Mouse (Mus musculus) megakaryocyte, embryonic 14.5 days (primary cell): Measurements from ENCODE around the gene Nfat5. TPM values are rescaled to one million over a fixed set of nuclear protein-coding genes. Genes with fewer than 3 reads are reported as not detected.

ENCODE experiments used
- H3K27me3 ChIP-seq: replicated peaks from 2 replicates; pipeline ENCODE3; 2012; ENCODE audit warnings: inconsistent platforms
- H3K36me3 ChIP-seq: replicated peaks from 2 replicates; pipeline ENCODE3; 2012; ENCODE audit warnings: low read length, inconsistent platforms, mixed read lengths
- H3K4me1 ChIP-seq: 2 replicates; pipeline ENCODE4 v1.6.1; 2012; ENCODE audit warnings: inconsistent platforms
- H3K4me3 ChIP-seq: replicated peaks from 2 replicates; pipeline ENCODE3; 2012; ENCODE audit warnings: moderate library complexity, mild to moderate bottlenecking, inconsistent platforms
- H3K9me3 ChIP-seq: 2 replicates; pipeline ENCODE4 v1.6.1; 2012; ENCODE audit warnings: inconsistent platforms
- FLI1 ChIP-seq: IDR thresholded peaks from 2 replicates; pipeline ENCODE4 v1.6.1; 2012; ENCODE audit warnings: low read length, inconsistent platforms, mixed read lengths
- GATA1 ChIP-seq: IDR thresholded peaks from 3 replicates; pipeline ENCODE4 v1.6.1; 2012; ENCODE audit warnings: mixed read lengths, low read length, inconsistent platforms, borderline replicate concordance
- polyA plus RNA-seq: library from polyadenylated mRNA; stranded (reverse); fragments of >175 nt; gene quantifications from 2 replicates; pipeline ENCODE4 v1.2.3, GENCODE M21; 2012; ENCODE audit warnings: low replicate concordance; ENCODE audit not compliant: insufficient read depth

The Nfat5 gene
- polyA plus RNA-seq, 1 experiment, result 0.41 TPM

DNA sequence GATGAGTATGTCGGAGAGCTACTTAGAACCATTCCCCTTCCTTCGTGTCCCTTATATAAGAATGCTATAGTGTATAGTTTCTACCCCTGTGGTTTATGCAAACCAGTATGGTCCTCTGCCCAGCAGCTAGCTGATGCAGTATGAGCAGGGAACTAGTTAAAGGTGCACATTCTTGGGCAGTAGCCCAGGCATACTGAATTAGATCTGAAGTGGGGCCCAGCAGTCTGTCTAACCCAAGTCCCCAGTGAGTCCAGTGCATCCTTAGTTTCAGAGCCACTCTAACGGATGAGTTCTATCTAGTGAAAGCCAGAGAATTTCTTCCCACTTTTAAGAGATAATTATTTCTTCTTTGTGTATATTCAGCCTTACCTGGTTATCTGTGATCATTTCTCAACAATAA lies 84.1 kb downstream of the Nfat5 start:
- Histone ChIP-seq H3K4me3 (no peak overlapping the region), H3K9me3 (0 out of 2 replicates have a peak, but pooled peaks cover 6% of the 10 kb centered on the region), H3K4me1 (peaks cover 20% of the 10 kb centered on the region), H3K27me3 (no peaks in the 10 kb centered on the region), H3K36me3 (peaks cover 71% of the 10 kb centered on the region)
- no peak for TF ChIP-seq GATA1
- no peak for TF ChIP-seq FLI1

DNA sequence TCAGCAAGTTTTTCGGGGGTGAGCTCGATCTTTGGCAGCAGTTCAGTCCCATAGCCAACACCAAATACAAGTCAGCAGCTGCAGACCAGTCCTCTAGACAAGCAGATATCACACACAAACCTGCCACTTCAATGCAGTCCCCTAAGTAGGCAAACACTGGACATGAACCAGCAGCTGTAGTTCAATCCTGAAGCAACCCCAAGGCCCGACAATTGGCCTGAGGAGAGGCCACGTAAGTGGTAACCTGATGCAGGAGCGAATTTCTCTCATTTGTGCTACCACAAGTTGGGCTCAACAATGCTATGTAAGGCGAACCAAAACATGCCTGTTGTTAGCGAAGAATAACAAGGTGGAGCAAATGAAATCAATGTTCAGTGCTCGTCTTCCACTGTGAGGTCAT lies 87.5 kb downstream of the Nfat5 start:
- Histone ChIP-seq H3K4me3 (no peak overlapping the region), H3K36me3 (peaks cover 49% of the 10 kb centered on the region), H3K27me3 (peaks cover 4% of the 10 kb centered on the region), H3K4me1 (peaks cover 17% of the 10 kb centered on the region), H3K9me3 (0 out of 2 replicates have a peak, but pooled peaks cover 6% of the 10 kb centered on the region)
- TF ChIP-seq FLI1 (no peak), GATA1 (no peak)

DNA sequence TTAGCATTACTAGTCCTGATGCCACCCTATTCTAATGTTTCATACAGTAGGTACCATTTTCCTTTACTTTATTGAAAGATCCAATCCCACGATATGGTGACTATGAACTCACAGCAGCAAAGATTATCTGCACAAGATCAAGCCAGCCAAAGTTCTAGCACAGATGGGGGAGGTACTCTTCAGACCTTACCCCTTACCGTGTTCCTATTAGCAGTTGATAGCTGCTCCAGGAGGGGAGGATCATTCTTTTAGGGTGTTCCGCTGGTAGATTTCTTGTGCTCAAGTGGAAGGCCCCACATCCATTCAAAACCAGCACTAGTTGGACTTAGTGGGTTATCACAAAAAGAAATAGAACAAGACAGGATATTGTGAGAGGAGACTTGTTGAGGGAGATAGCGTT lies 88.4 kb downstream of the Nfat5 start:
- H3K36me3 ChIP-seq, result peaks cover 40% of the 10 kb centered on the region
- peaks cover 4% of the 10 kb centered on the region for H3K27me3 ChIP-seq
- no peak overlapping the region for H3K4me3 ChIP-seq
- H3K4me1 ChIP-seq, result peaks cover 26% of the 10 kb centered on the region
- H3K9me3 ChIP-seq, result 0 out of 2 replicates have a peak, but pooled peaks cover 6% of the 10 kb centered on the region
- TF ChIP-seq GATA1 (no peak), FLI1 (no peak)

DNA sequence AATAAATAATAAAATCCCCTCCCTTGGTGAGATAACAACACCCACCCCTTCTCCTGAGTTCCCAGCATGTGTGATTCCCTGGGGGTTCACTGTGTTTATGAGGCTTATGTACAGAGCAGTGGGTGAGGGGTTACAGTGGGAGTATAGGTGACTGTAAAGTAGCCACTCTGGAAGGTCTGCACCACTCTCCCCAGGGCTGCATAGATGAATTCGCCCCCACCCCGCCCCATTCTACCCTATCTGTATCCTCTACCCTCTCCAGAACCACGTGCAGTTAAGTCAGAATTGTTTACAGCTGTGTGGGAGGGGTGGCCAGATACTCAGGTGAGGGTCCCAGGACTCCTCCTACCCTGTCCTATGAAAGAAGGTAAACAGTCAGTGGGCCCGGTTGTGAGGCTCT lies 89.6 kb downstream of the Nfat5 start:
- Histone ChIP-seq H3K4me3 (no peak overlapping the region), H3K36me3 (peaks cover 28% of the 10 kb centered on the region), H3K4me1 (peaks cover 30% of the 10 kb centered on the region), H3K9me3 (0 out of 2 replicates have a peak, but pooled peaks cover 6% of the 10 kb centered on the region), H3K27me3 (peaks cover 4% of the 10 kb centered on the region)
- TF ChIP-seq FLI1, result no peak
- TF ChIP-seq GATA1, result no peak

DNA sequence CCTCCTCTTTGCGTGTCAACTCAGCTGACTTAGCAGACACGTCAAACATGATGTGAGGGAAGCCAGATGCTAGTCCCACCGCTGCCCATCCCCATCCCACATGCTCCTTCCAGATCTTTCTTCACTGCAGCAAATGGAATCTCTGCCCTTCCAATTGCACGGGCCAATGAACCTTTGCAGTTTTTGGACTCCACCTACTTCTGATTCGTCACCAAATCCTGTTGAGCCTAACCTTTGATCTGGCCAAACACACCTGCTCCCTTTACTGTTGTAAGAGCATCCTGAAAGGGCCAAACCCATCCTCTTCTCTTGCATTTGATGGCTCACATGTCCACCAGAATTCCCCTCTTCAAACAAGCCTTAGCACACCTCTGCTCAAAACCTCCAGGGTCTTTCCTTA lies 91.4 kb downstream of the Nfat5 start:
- H3K4me1 ChIP-seq, result peaks cover 38% of the 10 kb centered on the region
- H3K27me3 ChIP-seq, result peaks cover 4% of the 10 kb centered on the region
- no peak for TF ChIP-seq GATA1
- no peak for TF ChIP-seq FLI1
- peaks cover 24% of the 10 kb centered on the region for H3K36me3 ChIP-seq
- H3K9me3 ChIP-seq, result 0 out of 2 replicates have a peak, but pooled peaks cover 6% of the 10 kb centered on the region
- no peak overlapping the region for H3K4me3 ChIP-seq

DNA sequence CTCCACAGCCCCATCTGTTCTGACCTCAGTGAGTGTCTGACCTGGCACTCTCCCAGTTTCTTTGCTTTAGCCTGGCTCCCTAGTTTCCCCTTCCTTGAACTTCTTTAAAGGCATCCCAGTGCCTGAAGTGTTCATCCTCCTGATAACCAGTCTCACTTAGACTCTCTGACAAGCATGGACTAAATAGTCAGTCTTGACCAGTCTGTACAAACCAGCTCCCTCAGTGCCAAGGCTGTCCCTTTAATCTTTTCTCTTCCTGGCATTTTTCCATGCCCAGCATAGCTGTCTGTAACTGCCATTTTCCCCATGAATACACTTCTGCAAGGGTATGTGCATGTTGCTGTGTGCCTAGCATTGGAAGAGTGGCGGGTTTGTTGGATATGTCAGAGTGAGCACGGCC lies 91.8 kb downstream of the Nfat5 start:
- no peak for TF ChIP-seq FLI1
- TF ChIP-seq GATA1, result no peak
- Histone ChIP-seq H3K4me3 (no peak overlapping the region), H3K9me3 (0 out of 2 replicates have a peak, but pooled peaks cover 6% of the 10 kb centered on the region), H3K27me3 (peaks cover 4% of the 10 kb centered on the region), H3K36me3 (peaks cover 24% of the 10 kb centered on the region), H3K4me1 (peaks cover 42% of the 10 kb centered on the region)

DNA sequence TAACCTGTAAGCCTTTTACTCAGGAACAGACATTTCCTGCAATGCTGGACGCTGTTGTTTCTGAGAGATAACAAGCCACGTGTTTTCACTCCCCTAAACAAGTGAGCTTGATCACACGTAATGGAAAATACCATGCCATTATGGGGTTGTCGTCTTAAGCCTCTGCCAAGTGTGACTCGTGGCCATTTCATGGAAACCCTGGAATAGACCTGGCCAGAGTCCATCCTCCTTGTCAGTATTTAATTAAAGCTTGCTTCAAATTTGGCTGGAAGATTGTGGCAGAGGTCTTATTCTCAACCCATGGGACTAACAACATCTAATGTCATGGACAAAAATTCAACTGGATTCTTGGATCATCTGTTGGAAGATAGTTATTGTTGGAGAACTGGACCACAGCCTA lies 92.9 kb downstream of the Nfat5 start:
- Histone ChIP-seq H3K4me1 (peaks cover 53% of the 10 kb centered on the region), H3K36me3 (peaks cover 19% of the 10 kb centered on the region), H3K9me3 (0 out of 2 replicates have a peak, but pooled peaks cover 3% of the 10 kb centered on the region), H3K4me3 (no peak overlapping the region), H3K27me3 (peaks cover 4% of the 10 kb centered on the region)
- no peak for TF ChIP-seq FLI1
- no peak; the same call in 2 of the 3 replicates for TF ChIP-seq GATA1

DNA sequence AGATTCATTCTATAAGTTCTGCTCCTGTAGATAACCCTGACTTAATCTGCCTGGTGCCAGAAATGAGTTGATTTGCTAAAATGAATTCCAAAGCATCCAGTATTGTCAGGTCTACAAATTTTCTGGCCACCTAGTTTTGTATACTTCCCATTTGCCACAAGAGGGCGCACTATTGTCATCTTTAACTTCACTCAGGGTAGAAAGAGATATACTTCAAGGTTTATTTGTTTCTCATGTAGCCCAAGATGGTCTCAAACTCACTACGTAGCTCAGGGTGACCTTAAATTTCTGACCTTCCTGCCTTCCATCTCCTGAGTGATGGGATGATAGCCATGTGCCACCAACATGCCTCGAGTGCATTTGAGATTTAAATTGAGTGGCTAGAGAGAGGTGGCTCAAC lies 93.4 kb downstream of the Nfat5 start:
- H3K4me1 ChIP-seq, result peaks cover 55% of the 10 kb centered on the region
- H3K36me3 ChIP-seq, result peaks cover 19% of the 10 kb centered on the region
- no peak overlapping the region for H3K4me3 ChIP-seq
- TF ChIP-seq FLI1 (no peak), GATA1 (no peak)
- peaks cover 4% of the 10 kb centered on the region for H3K27me3 ChIP-seq
- H3K9me3 ChIP-seq, result 0 out of 2 replicates have a peak, but pooled peaks cover 3% of the 10 kb centered on the region

DNA sequence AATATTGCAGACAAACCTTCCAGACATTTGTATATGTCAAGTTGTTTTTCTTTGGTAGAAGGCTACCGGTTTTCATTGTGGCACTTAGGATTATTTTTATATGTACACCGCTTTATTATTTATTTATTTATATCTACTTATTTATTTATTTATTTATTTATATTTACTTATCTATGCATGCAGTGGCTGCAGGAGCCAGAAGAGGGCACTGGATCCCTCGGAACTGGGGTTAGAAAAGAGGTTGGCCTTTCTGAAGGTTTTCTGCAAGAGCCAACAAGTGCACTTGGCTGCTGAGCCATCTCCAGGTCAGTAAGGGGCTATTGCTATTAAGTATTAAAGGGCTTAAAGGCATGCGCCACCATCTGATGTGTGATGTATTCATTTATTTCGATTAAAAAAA lies 94.6 kb downstream of the Nfat5 start:
- Histone ChIP-seq H3K27me3 (peaks cover 4% of the 10 kb centered on the region), H3K4me1 (peaks cover 57% of the 10 kb centered on the region), H3K9me3 (no peaks in the 10 kb centered on the region), H3K36me3 (peaks cover 26% of the 10 kb centered on the region), H3K4me3 (no peak overlapping the region)
- TF ChIP-seq GATA1 (no peak), FLI1 (no peak)

DNA sequence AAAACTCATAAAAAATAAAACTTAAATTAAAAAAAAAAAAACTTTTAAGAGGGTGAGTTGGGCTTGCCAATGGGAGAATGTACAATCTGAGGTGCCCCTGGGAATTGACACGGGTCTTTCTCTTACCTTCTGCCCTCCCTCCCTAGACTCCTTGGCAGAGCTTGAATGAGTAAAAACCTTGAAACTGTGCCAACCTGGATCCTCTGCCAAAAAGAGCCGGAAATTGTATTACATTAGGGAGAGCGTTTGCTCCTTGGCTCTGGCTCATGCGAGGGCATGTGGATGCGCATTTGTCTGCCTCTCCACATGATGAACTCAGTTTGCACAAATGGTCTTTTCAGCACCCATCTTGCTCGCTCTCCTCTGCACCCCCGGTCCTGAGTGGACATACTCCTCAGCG lies 96.3 kb downstream of the Nfat5 start:
- peaks cover 55% of the 10 kb centered on the region for H3K4me1 ChIP-seq
- H3K36me3 ChIP-seq, result peaks cover 26% of the 10 kb centered on the region
- H3K4me3 ChIP-seq, result no peak overlapping the region
- H3K9me3 ChIP-seq, result no peaks in the 10 kb centered on the region
- TF ChIP-seq FLI1 (no peak), GATA1 (no peak)
- H3K27me3 ChIP-seq, result peaks cover 2% of the 10 kb centered on the region
